Mouse (Mus musculus): Measurements from ENCODE around the gene 4930407I10Rik. TPM values are rescaled to one million over a fixed set of nuclear protein-coding genes. Genes with fewer than 3 reads are reported as not detected.
A peak's percentile ranks its signal among the peaks of the same experiment; 100 is the strongest.

The 4930407I10Rik gene
- polyA plus RNA-seq, 1 experiment from 2014 or later = not detected

DNA sequence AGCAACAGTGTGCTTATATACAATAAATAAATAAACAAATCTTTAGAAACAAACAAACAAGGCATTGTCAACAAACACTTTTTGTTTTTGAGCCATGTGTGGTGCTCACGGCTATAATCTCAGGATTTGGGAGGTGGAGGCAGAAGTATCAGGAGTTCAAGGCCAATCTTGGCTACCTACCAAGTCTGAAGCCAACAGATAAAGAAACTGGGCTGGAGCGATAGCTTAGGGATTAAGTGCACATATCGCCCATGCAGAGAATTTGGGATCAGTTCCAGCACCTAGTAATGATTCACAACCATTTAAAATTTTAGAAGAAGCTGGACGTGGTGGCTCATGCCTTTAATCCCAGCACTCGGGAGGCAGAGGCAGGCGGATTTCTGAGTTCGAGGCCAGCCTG, 14.5 kb downstream of the 4930407I10Rik start:
- WGBS = 85% methylated on average over 7 of the region's 7 CpGs
- Histone ChIP-seq H3K4me2 (ENCODE audit: low read depth, low read length) (no peak overlapping the region), H3K9me3 (ENCODE audit: control insufficient read depth, low read length) (0 out of 2 replicates have a peak, but pooled peaks cover 7% of the 10 kb centered on the region), H3K27me3 (replicated peaks; ENCODE audit: control insufficient read depth, insufficient read depth, low read length) (peaks cover 32% of the 10 kb centered on the region), H3K4me1 (ENCODE audit: control insufficient read depth, insufficient read depth, low read length) (no peaks in the 10 kb centered on the region), H3K4me3 (ENCODE audit: low read depth, low read length) (no peak overlapping the region), H3K27ac (replicated peaks; ENCODE audit: low read depth, low read length) (no peak overlapping the region), H3K36me3 (ENCODE audit: control insufficient read depth, insufficient read depth, low read length) (no peaks in the 10 kb centered on the region), H3K9ac (ENCODE audit: low read depth, low read length) (no peak overlapping the region)
- ATAC-seq (ENCODE audit: low read depth) (no peak), DNase-seq (ENCODE audit: low spot score) (no peak)

DNA sequence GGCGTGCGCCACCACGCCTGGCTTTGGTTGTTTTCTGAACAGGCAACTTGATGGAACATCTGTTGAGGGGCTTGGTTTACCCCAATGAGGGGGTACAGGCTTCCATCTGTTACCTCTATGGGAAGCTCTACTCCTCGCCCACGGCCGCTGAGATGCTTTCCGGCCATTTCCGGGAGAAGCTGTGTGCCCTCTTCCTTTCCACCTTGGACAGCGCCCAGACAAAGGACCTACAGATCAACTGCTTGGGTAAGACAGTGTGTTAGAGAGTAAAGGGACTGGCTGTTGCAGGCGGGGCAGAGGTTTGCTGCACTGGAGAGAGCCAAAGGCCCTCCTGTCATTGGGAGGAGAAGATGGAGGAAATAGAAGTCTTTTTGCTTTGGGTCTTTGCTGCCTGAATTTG, 20.9 kb downstream of the 4930407I10Rik start:
- no peaks in the 10 kb centered on the region for H3K9me3 ChIP-seq (ENCODE audit: control insufficient read depth, low read length)
- H3K27me3 ChIP-seq (replicated peaks; ENCODE audit: control insufficient read depth, insufficient read depth, low read length) = no peaks in the 10 kb centered on the region
- ATAC-seq (ENCODE audit: low read depth) (no peak), DNase-seq (ENCODE audit: low spot score) (peak; percentile 7)
- no peak overlapping the region for H3K4me2 ChIP-seq (ENCODE audit: low read depth, low read length)
- H3K27ac ChIP-seq (replicated peaks; ENCODE audit: low read depth, low read length) = no peak overlapping the region
- 48% methylated on average over 10 of the region's 10 CpGs for WGBS
- H3K9ac ChIP-seq (ENCODE audit: low read depth, low read length) = no peak overlapping the region
- H3K36me3 ChIP-seq (ENCODE audit: control insufficient read depth, insufficient read depth, low read length) = no peaks in the 10 kb centered on the region
- no peak overlapping the region for H3K4me3 ChIP-seq (ENCODE audit: low read depth, low read length)
- no peaks in the 10 kb centered on the region for H3K4me1 ChIP-seq (ENCODE audit: control insufficient read depth, insufficient read depth, low read length)

DNA sequence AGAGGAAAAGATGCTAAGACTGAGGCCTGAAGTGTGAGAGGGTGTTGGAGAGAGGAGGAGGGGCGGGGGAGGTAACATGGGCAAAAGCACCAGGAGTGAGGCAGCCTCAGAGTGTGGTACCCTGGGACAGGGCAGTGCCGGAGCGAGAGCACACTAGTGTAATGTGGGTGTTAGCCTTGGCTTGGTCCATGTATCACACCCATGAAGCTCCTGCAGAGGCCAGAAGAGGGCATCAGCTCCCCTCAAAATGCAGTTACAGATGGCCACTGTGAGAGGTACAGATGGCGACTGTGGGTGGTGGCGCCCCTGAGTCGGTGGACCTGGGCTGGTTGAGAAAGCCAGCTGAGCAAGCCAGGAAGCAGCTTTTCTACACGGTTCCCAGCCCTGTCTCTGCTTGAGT, 22.2 kb downstream of the 4930407I10Rik start:
- DNase-seq (ENCODE audit: low spot score) = peak; percentile 13
- Histone ChIP-seq H3K36me3 (ENCODE audit: control insufficient read depth, insufficient read depth, low read length) (no peaks in the 10 kb centered on the region), H3K9ac (ENCODE audit: low read depth, low read length) (no peak overlapping the region), H3K4me1 (ENCODE audit: control insufficient read depth, insufficient read depth, low read length) (no peaks in the 10 kb centered on the region), H3K4me2 (ENCODE audit: low read depth, low read length) (no peak overlapping the region), H3K9me3 (ENCODE audit: control insufficient read depth, low read length) (no peaks in the 10 kb centered on the region), H3K27ac (replicated peaks; ENCODE audit: low read depth, low read length) (no peak overlapping the region), H3K4me3 (ENCODE audit: low read depth, low read length) (no peak overlapping the region), H3K27me3 (replicated peaks; ENCODE audit: control insufficient read depth, insufficient read depth, low read length) (no peaks in the 10 kb centered on the region)
- peak; percentile 72 for ATAC-seq (ENCODE audit: low read depth)
- WGBS = 45% methylated on average over 5 of the region's 7 CpGs

DNA sequence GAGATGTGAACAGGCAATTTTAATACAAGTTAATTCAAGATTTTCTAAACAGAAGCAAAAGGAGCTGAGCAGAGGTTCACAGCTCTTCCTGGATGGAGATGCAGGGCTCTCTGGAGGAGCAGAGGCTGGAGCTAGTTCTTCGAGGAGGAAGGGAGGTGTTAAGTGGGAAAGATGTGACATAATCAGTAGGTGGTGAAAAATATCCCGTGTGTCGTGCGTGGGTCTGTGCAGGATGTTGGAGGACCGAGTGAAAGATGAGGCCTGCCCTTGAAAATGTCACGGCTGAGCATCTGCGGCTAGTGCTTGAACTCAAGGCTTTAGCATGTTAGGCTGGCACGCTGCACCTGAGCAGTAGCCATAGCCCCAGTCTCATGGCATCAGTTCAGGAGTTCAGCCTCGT, 26.7 kb downstream of the 4930407I10Rik start:
- Histone ChIP-seq H3K36me3 (ENCODE audit: control insufficient read depth, insufficient read depth, low read length) (no peaks in the 10 kb centered on the region), H3K27ac (replicated peaks; ENCODE audit: low read depth, low read length) (no peak overlapping the region), H3K4me1 (ENCODE audit: control insufficient read depth, insufficient read depth, low read length) (no peaks in the 10 kb centered on the region), H3K9ac (ENCODE audit: low read depth, low read length) (no peak overlapping the region), H3K27me3 (replicated peaks; ENCODE audit: control insufficient read depth, insufficient read depth, low read length) (no peaks in the 10 kb centered on the region), H3K4me3 (ENCODE audit: low read depth, low read length) (no peak overlapping the region), H3K9me3 (ENCODE audit: control insufficient read depth, low read length) (no peaks in the 10 kb centered on the region), H3K4me2 (ENCODE audit: low read depth, low read length) (no peak overlapping the region)
- ATAC-seq (ENCODE audit: low read depth) (no peak), DNase-seq (ENCODE audit: low spot score) (no peak)
- WGBS = 82% methylated on average over 9 of the region's 9 CpGs

DNA sequence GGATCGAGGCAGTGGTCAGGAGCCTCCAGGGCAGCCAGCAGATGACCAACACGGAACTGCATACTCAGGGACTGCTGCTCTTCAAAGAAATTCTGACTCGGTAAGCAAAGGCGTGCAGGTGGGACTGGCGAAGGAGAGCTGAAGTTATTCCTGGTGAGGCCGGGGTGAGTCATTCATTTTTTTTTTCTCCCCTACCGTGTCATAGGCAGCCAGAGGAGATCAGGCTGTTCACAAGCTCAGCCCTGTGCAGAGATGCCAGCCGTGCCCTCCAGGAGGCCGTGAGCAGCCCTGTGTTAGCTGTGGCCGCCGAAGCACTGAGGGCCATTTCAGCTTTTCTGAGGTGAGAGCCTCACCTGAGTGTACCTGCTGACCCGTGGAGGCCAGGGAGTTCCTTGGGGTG, 27.2 kb downstream of the 4930407I10Rik start:
- H3K27ac ChIP-seq (replicated peaks; ENCODE audit: low read depth, low read length) = no peak overlapping the region
- ATAC-seq (ENCODE audit: low read depth) (no peak), DNase-seq (ENCODE audit: low spot score) (no peak)
- no peak overlapping the region for H3K4me3 ChIP-seq (ENCODE audit: low read depth, low read length)
- no peaks in the 10 kb centered on the region for H3K9me3 ChIP-seq (ENCODE audit: control insufficient read depth, low read length)
- H3K9ac ChIP-seq (ENCODE audit: low read depth, low read length) = no peak overlapping the region
- no peak overlapping the region for H3K4me2 ChIP-seq (ENCODE audit: low read depth, low read length)
- no peaks in the 10 kb centered on the region for H3K36me3 ChIP-seq (ENCODE audit: control insufficient read depth, insufficient read depth, low read length)
- H3K27me3 ChIP-seq (replicated peaks; ENCODE audit: control insufficient read depth, insufficient read depth, low read length) = no peaks in the 10 kb centered on the region
- H3K4me1 ChIP-seq (ENCODE audit: control insufficient read depth, insufficient read depth, low read length) = no peaks in the 10 kb centered on the region
- WGBS = 75% methylated on average over 12 of the region's 12 CpGs

DNA sequence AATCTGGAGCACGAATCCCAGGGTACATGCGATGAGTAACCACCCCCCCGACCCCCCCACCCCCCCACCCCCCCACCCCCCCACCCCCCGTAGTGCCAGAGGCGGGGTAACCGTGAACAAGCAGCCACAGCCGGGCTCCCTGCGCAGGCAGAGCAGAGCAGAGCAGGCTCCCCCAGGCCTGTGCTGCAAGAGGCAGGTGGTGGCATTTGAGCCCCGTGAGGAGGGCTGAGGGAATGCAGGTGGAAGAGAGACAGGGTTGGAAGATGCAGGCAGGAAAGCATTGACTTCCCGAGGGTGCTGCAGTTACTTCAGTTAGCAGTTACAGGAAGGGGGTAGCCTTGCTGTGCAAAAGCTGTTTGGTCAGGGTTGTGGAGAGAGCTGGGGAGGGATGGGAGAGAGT, 28.3 kb downstream of the 4930407I10Rik start:
- Histone ChIP-seq H3K9ac (ENCODE audit: low read depth, low read length) (no peak overlapping the region), H3K4me1 (ENCODE audit: control insufficient read depth, insufficient read depth, low read length) (no peaks in the 10 kb centered on the region), H3K27ac (replicated peaks; ENCODE audit: low read depth, low read length) (no peak overlapping the region), H3K27me3 (replicated peaks; ENCODE audit: control insufficient read depth, insufficient read depth, low read length) (no peaks in the 10 kb centered on the region), H3K9me3 (ENCODE audit: control insufficient read depth, low read length) (no peaks in the 10 kb centered on the region), H3K4me2 (ENCODE audit: low read depth, low read length) (no peak overlapping the region), H3K4me3 (ENCODE audit: low read depth, low read length) (no peak overlapping the region), H3K36me3 (ENCODE audit: control insufficient read depth, insufficient read depth, low read length) (no peaks in the 10 kb centered on the region)
- 10% methylated on average over 10 of the region's 10 CpGs for WGBS
- DNase-seq (ENCODE audit: low spot score) (no peak), ATAC-seq (ENCODE audit: low read depth) (no peak)

DNA sequence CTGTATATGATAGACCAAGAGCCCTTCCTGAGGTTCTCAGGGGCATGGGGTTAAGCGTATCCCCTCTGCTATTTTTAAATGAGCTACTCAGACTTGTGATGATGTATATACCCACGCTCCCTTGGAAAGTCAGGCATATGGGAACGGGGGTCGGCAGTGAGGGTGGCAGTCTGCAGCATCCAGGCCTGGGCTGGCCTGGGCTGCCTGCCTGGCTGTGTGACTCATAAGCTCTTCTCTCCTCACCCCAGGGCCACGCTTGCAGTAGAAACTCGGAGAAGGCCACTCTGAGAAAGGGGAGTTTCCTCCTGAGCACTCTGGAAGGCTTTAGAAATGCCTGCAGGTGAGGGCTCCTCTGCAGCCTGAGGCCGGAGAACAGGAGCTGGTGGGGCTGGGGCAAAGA, 32.1 kb downstream of the 4930407I10Rik start:
- Histone ChIP-seq H3K36me3 (ENCODE audit: control insufficient read depth, insufficient read depth, low read length) (no peaks in the 10 kb centered on the region), H3K9ac (ENCODE audit: low read depth, low read length) (no peak overlapping the region), H3K27me3 (replicated peaks; ENCODE audit: control insufficient read depth, insufficient read depth, low read length) (no peaks in the 10 kb centered on the region), H3K4me3 (ENCODE audit: low read depth, low read length) (no peak overlapping the region), H3K4me1 (ENCODE audit: control insufficient read depth, insufficient read depth, low read length) (no peaks in the 10 kb centered on the region), H3K4me2 (ENCODE audit: low read depth, low read length) (no peak overlapping the region), H3K27ac (replicated peaks; ENCODE audit: low read depth, low read length) (no peak overlapping the region), H3K9me3 (ENCODE audit: control insufficient read depth, low read length) (no peaks in the 10 kb centered on the region)
- DNase-seq (ENCODE audit: low spot score) = no peak
- no peak for ATAC-seq (ENCODE audit: low read depth)
- 68% methylated on average over 7 of the region's 7 CpGs for WGBS

DNA sequence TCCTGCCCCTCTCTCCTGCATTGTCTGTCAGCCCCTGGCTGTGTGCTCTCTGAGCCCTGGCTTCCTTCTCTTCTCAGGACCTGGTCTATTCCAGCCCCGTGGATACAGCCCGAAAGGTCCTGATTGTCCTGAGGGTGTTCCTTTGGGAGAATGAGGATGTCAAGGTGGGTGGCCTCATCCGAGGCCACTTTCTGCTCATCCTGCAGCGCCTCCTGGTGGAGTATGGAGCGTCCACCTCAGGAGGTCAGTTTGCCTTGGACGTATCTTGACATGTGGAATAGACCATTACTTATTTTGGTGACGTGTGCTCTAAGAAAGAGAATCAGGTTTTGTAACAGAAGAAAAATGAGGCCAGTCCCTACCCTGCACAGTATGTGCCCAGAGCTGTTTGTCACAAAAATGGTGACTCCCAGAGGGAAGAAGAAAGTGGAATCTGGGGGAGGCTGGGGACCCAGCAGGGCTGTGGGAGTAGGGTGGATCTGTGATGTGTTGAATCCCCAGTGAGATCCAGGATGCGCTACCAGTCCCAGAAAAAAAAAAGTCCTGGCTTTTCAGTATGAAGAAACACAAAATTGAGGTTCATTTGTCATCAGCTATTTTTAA, 48.1 kb downstream of the 4930407I10Rik start:
- no peak overlapping the region for H3K4me3 ChIP-seq (ENCODE audit: low read depth, low read length)
- H3K27me3 ChIP-seq (replicated peaks; ENCODE audit: control insufficient read depth, insufficient read depth, low read length) = no peaks in the 10 kb centered on the region
- H3K27ac ChIP-seq (replicated peaks; ENCODE audit: low read depth, low read length) = no peak overlapping the region
- H3K4me1 ChIP-seq (ENCODE audit: control insufficient read depth, insufficient read depth, low read length) = no peaks in the 10 kb centered on the region
- DNase-seq (ENCODE audit: low spot score) (peak; percentile 6), ATAC-seq (ENCODE audit: low read depth) (no peak)
- no peak overlapping the region for H3K4me2 ChIP-seq (ENCODE audit: low read depth, low read length)
- WGBS = 23% methylated on average over 8 of the region's 8 CpGs
- no peaks in the 10 kb centered on the region for H3K9me3 ChIP-seq (ENCODE audit: control insufficient read depth, low read length)
- no peak overlapping the region for H3K9ac ChIP-seq (ENCODE audit: low read depth, low read length)
- no peaks in the 10 kb centered on the region for H3K36me3 ChIP-seq (ENCODE audit: control insufficient read depth, insufficient read depth, low read length)
